Mouse (Mus musculus): ENCODE data around the gene Ces1f. TPM values are rescaled to one million over a fixed set of nuclear protein-coding genes. Genes with fewer than 3 reads are reported as not detected.

The Ces1f gene
- polyA plus RNA-seq, 1 experiment = not detected

DNA sequence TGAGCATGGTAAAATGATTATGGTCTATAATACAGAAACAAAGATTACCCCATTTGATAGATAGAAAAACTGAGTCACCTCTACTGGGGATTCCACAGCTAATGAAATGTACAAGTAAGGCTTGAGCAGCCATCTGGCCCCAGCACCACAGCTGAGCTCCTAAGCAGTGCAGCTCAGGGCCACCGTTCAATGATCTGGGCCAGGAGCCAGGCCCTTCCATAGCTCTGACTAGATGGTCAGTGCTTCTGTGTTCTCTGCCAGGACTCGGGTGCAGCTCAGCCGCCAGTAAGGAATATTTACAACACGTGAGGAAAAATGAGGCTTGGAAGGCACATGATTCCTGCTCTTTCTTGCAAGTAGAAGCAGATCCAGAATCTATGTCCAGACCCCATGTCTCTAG is 6.9 kb downstream of the Ces1f start:
- Histone ChIP-seq H3K4me2 (ENCODE audit: low read depth) (no peak overlapping the region), H3K79me2 (ENCODE audit: control insufficient read depth, insufficient read depth) (no peaks in the 10 kb centered on the region), H3K4me3 (no peak overlapping the region), H3K36me3 (ENCODE audit: control insufficient read depth, insufficient read depth) (no peaks in the 10 kb centered on the region), H3K27me3 (ENCODE audit: control insufficient read depth, insufficient read depth, insufficient read length) (no peaks in the 10 kb centered on the region), H3ac (ENCODE audit: control insufficient read depth, insufficient read length) (no peak overlapping the region)
- no peak for TF ChIP-seq SRF (IDR thresholded peaks at IDR 0.05; ENCODE audit: control insufficient read depth, insufficient read length, low read depth)
- no peak for TF ChIP-seq TCF3 (IDR thresholded peaks at IDR 0.05; ENCODE audit: insufficient read length, low read depth)
- no peak for TF ChIP-seq CEBPB (IDR thresholded peaks at IDR 0.05; ENCODE audit: insufficient read depth, poor library complexity, severe bottlenecking)
- no peak for TF ChIP-seq POLR2AphosphoS2 (IDR thresholded peaks at IDR 0.05; ENCODE audit: insufficient read length, low read depth)
- no peak for TF ChIP-seq REST (IDR thresholded peaks at IDR 0.05; ENCODE audit: insufficient read depth, insufficient read length)
- TF ChIP-seq POLR2A (IDR thresholded peaks at IDR 0.05; ENCODE audit: insufficient read length, low read depth) = no peak
- TF ChIP-seq USF1 (IDR thresholded peaks at IDR 0.05; ENCODE audit: low read depth) = no peak
- TF ChIP-seq E2F4 (IDR thresholded peaks at IDR 0.05; ENCODE audit: insufficient read depth) = no peak
- TF ChIP-seq MYOD1 (IDR thresholded peaks at IDR 0.05; ENCODE audit: control insufficient read depth in 1 of 3, insufficient read length in 2 of 3, low read depth in 2 of 3) = no peak
- no peak for TF ChIP-seq TCF12 (IDR thresholded peaks at IDR 0.05; ENCODE audit: insufficient read depth, poor library complexity, severe bottlenecking)
- no peak for TF ChIP-seq MYOG (IDR thresholded peaks at IDR 0.05; ENCODE audit: control insufficient read depth in 1 of 3, insufficient read depth in 1 of 3, insufficient read length in 2 of 3, low read depth in 2 of 3)
- no peak for TF ChIP-seq MAX (IDR thresholded peaks at IDR 0.05; ENCODE audit: low read depth)

DNA sequence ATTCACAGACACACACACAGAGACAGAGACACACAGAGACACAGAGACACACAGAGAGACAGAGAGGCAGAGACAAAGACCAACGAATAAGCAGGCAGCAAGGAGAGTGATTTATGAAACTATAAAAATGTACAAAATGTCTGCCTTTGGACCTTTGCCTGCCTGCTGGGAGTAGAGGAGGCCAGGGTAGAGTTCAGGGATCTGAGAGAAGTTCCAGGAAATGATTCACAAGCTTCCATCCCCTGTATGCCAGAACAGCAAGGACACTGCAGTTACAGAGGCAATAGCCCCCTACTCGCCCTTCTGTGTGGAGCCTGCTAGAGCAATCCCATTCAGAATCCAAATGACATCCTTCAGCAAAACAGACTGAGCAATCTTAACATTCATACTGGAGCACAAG is 18.1 kb downstream of the Ces1f start:
- Histone ChIP-seq H3K4me3 (no peak overlapping the region), H3K36me3 (ENCODE audit: control insufficient read depth, insufficient read depth) (no peaks in the 10 kb centered on the region), H3ac (ENCODE audit: control insufficient read depth, insufficient read length) (no peak overlapping the region), H3K79me2 (ENCODE audit: control insufficient read depth, insufficient read depth) (no peaks in the 10 kb centered on the region), H3K4me2 (ENCODE audit: low read depth) (no peak overlapping the region), H3K27me3 (ENCODE audit: control insufficient read depth, insufficient read depth, insufficient read length) (no peaks in the 10 kb centered on the region)
- TF ChIP-seq TCF12 (IDR thresholded peaks at IDR 0.05; ENCODE audit: insufficient read depth, poor library complexity, severe bottlenecking) (no peak), MAX (IDR thresholded peaks at IDR 0.05; ENCODE audit: low read depth) (no peak), POLR2AphosphoS2 (IDR thresholded peaks at IDR 0.05; ENCODE audit: insufficient read length, low read depth) (no peak), USF1 (IDR thresholded peaks at IDR 0.05; ENCODE audit: low read depth) (no peak), MYOD1 (IDR thresholded peaks at IDR 0.05; ENCODE audit: control insufficient read depth in 1 of 3, insufficient read length in 2 of 3, low read depth in 2 of 3) (no peak), SRF (IDR thresholded peaks at IDR 0.05; ENCODE audit: control insufficient read depth, insufficient read length, low read depth) (no peak), CEBPB (IDR thresholded peaks at IDR 0.05; ENCODE audit: insufficient read depth, poor library complexity, severe bottlenecking) (no peak), E2F4 (IDR thresholded peaks at IDR 0.05; ENCODE audit: insufficient read depth) (no peak), TCF3 (IDR thresholded peaks at IDR 0.05; ENCODE audit: insufficient read length, low read depth) (no peak), POLR2A (IDR thresholded peaks at IDR 0.05; ENCODE audit: insufficient read length, low read depth) (no peak), MYOG (IDR thresholded peaks at IDR 0.05; ENCODE audit: control insufficient read depth in 1 of 3, insufficient read depth in 1 of 3, insufficient read length in 2 of 3, low read depth in 2 of 3) (no peak), REST (IDR thresholded peaks at IDR 0.05; ENCODE audit: insufficient read depth, insufficient read length) (no peak)

GRCm38 (mm10) chr8:93252400-93252925 is 27.1 kb downstream of the Ces1f start:
- H3K79me2 ChIP-seq (ENCODE audit: control insufficient read depth, insufficient read depth) = no peaks in the 10 kb centered on the region
- TF ChIP-seq POLR2A (IDR thresholded peaks at IDR 0.05; ENCODE audit: insufficient read length, low read depth) (no peak), TCF3 (IDR thresholded peaks at IDR 0.05; ENCODE audit: insufficient read length, low read depth) (no peak), MAX (IDR thresholded peaks at IDR 0.05; ENCODE audit: low read depth) (no peak), POLR2AphosphoS2 (IDR thresholded peaks at IDR 0.05; ENCODE audit: insufficient read length, low read depth) (no peak), SRF (IDR thresholded peaks at IDR 0.05; ENCODE audit: control insufficient read depth, insufficient read length, low read depth) (no peak), USF1 (IDR thresholded peaks at IDR 0.05; ENCODE audit: low read depth) (no peak)

DNA sequence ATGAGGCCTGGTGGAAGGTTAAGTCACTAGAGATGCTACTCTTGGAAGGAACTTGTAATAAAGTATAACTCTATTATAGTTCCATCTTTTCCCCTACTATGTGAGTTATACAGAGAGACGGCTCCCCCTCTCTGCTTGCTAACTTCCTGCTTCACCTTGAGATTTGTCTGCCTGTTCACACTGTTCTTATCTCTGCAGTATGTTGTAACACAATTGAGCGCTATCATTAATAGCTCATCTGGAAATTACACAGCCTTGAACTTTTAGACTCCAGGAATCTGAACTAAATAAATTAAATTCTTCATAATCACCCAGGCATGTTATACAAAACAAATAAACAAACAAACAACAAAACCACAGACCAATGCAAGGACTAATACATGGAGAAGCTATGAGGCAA is 33.5 kb downstream of the Ces1f start:
- Histone ChIP-seq H3K79me2 (ENCODE audit: control insufficient read depth, insufficient read depth) (no peaks in the 10 kb centered on the region), H3K36me3 (ENCODE audit: control insufficient read depth, insufficient read depth) (no peaks in the 10 kb centered on the region), H3K4me2 (ENCODE audit: low read depth) (no peak overlapping the region), H3K4me3 (no peak overlapping the region), H3ac (ENCODE audit: control insufficient read depth, insufficient read length) (no peak overlapping the region), H3K27me3 (ENCODE audit: control insufficient read depth, insufficient read depth, insufficient read length) (no peaks in the 10 kb centered on the region)
- TF ChIP-seq POLR2A (IDR thresholded peaks at IDR 0.05; ENCODE audit: insufficient read length, low read depth) (no peak), TCF12 (IDR thresholded peaks at IDR 0.05; ENCODE audit: insufficient read depth, poor library complexity, severe bottlenecking) (no peak), MYOD1 (IDR thresholded peaks at IDR 0.05; ENCODE audit: control insufficient read depth in 1 of 3, insufficient read length in 2 of 3, low read depth in 2 of 3) (no peak), TCF3 (IDR thresholded peaks at IDR 0.05; ENCODE audit: insufficient read length, low read depth) (no peak), SRF (IDR thresholded peaks at IDR 0.05; ENCODE audit: control insufficient read depth, insufficient read length, low read depth) (no peak), CEBPB (IDR thresholded peaks at IDR 0.05; ENCODE audit: insufficient read depth, poor library complexity, severe bottlenecking) (no peak), MYOG (IDR thresholded peaks at IDR 0.05; ENCODE audit: control insufficient read depth in 1 of 3, insufficient read depth in 1 of 3, insufficient read length in 2 of 3, low read depth in 2 of 3) (no peak), USF1 (IDR thresholded peaks at IDR 0.05; ENCODE audit: low read depth) (no peak), REST (IDR thresholded peaks at IDR 0.05; ENCODE audit: insufficient read depth, insufficient read length) (no peak)

More at GRCm38 (mm10) chr8:93252400-93252925, 27.1 kb downstream of the Ces1f start:
- Histone ChIP-seq H3ac (ENCODE audit: control insufficient read depth, insufficient read length) (no peak overlapping the region), H3K4me3 (no peak overlapping the region), H3K36me3 (ENCODE audit: control insufficient read depth, insufficient read depth) (no peaks in the 10 kb centered on the region), H3K27me3 (ENCODE audit: control insufficient read depth, insufficient read depth, insufficient read length) (no peaks in the 10 kb centered on the region), H3K4me2 (ENCODE audit: low read depth) (no peak overlapping the region)

- Histone ChIP-seq H3K36me3 (ENCODE audit: control insufficient read depth, insufficient read depth) (no peaks in the 10 kb centered on the region), H3K4me2 (ENCODE audit: low read depth) (no peak overlapping the region), H3K27me3 (ENCODE audit: control insufficient read depth, insufficient read depth, insufficient read length) (no peaks in the 10 kb centered on the region), H3ac (ENCODE audit: control insufficient read depth, insufficient read length) (no peak overlapping the region), H3K4me3 (no peak overlapping the region), H3K79me2 (ENCODE audit: control insufficient read depth, insufficient read depth) (no peaks in the 10 kb centered on the region)
- no peak for TF ChIP-seq TCF12 (IDR thresholded peaks at IDR 0.05; ENCODE audit: insufficient read depth, poor library complexity, severe bottlenecking)
- no peak for TF ChIP-seq POLR2AphosphoS2 (IDR thresholded peaks at IDR 0.05; ENCODE audit: insufficient read length, low read depth)
- TF ChIP-seq TCF3 (IDR thresholded peaks at IDR 0.05; ENCODE audit: insufficient read length, low read depth) = no peak
- TF ChIP-seq REST (IDR thresholded peaks at IDR 0.05; ENCODE audit: insufficient read depth, insufficient read length) = no peak
- no peak for TF ChIP-seq MYOD1 (IDR thresholded peaks at IDR 0.05; ENCODE audit: control insufficient read depth in 1 of 3, insufficient read length in 2 of 3, low read depth in 2 of 3)
- no peak for TF ChIP-seq MAX (IDR thresholded peaks at IDR 0.05; ENCODE audit: low read depth)
- no peak for TF ChIP-seq CEBPB (IDR thresholded peaks at IDR 0.05; ENCODE audit: insufficient read depth, poor library complexity, severe bottlenecking)
- no peak for TF ChIP-seq E2F4 (IDR thresholded peaks at IDR 0.05; ENCODE audit: insufficient read depth)
- no peak for TF ChIP-seq MYOG (IDR thresholded peaks at IDR 0.05; ENCODE audit: control insufficient read depth in 1 of 3, insufficient read depth in 1 of 3, insufficient read length in 2 of 3, low read depth in 2 of 3)
- TF ChIP-seq POLR2A (IDR thresholded peaks at IDR 0.05; ENCODE audit: insufficient read length, low read depth) = no peak
- no peak for TF ChIP-seq USF1 (IDR thresholded peaks at IDR 0.05; ENCODE audit: low read depth)
- no peak for TF ChIP-seq SRF (IDR thresholded peaks at IDR 0.05; ENCODE audit: control insufficient read depth, insufficient read length, low read depth)
Observed at GRCm38 (mm10) chr8:93239884-93240283, 39.7 kb downstream of the Ces1f start.
